Mouse (Mus musculus): ENCODE results near the gene 6430628N08Rik. TPM values are rescaled to one million over a fixed set of nuclear protein-coding genes. Genes with fewer than 3 reads are reported as not detected.
A peak's percentile ranks its signal among the peaks of the same experiment; 100 is the strongest.

Gene 6430628N08Rik
- total and polyA plus RNA-seq, 3 experiments, result not detected

- ATAC-seq (ENCODE audit: extremely low read depth, insufficient number of reproducible peaks, low FRiP score, poor library complexity, severe bottlenecking), result no peak
- Histone ChIP-seq H3K9me3 (replicated peaks) (no peaks in the 10 kb centered on the region), H3K4me3 (ENCODE audit: low read depth, low read length) (no peak overlapping the region), H3K27me3 (ENCODE audit: insufficient read depth, low read length) (peaks cover 42% of the 10 kb centered on the region), H3K4me1 (ENCODE audit: insufficient read depth, low read depth, low read length) (peaks cover 10% of the 10 kb centered on the region), H3K36me3 (replicated peaks) (no peaks in the 10 kb centered on the region)
- no peak for DNase-seq (ENCODE audit: low spot score)
- TF ChIP-seq GATA2 (IDR thresholded peaks at IDR 0.05; ENCODE audit: borderline replicate concordance, low read depth, low read length) (no peak), POLR2AphosphoS5 (IDR thresholded peaks at IDR 0.05; ENCODE audit: insufficient replicate concordance, low read depth, low read length) (no peak), TAL1 (conservative IDR thresholded peaks at IDR 0.05; ENCODE audit: low read depth, low read length) (no peak), CTCF (IDR thresholded peaks at IDR 0.05; ENCODE audit: low read depth, low read length) (no peak), GATA1 (IDR thresholded peaks at IDR 0.05; ENCODE audit: borderline replicate concordance, low read length) (no peak)
Measured at GRCm38 (mm10) chr4:115890066-115890465, 399 bp upstream of the 6430628N08Rik start.

GRCm38 (mm10) chr4:115894281-115894680 is 3.8 kb downstream of the 6430628N08Rik start:
- Histone ChIP-seq H3K27me3 (ENCODE audit: insufficient read depth, low read length) (peaks cover 76% of the 10 kb centered on the region), H3K9me3 (replicated peaks) (no peaks in the 10 kb centered on the region), H3K36me3 (replicated peaks) (no peaks in the 10 kb centered on the region), H3K4me3 (ENCODE audit: low read depth, low read length) (no peak overlapping the region), H3K4me1 (ENCODE audit: insufficient read depth, low read depth, low read length) (peaks cover 18% of the 10 kb centered on the region)
- no peak for DNase-seq (ENCODE audit: low spot score)
- no peak for TF ChIP-seq TAL1 (conservative IDR thresholded peaks at IDR 0.05; ENCODE audit: low read depth, low read length)
- no peak for TF ChIP-seq GATA2 (IDR thresholded peaks at IDR 0.05; ENCODE audit: borderline replicate concordance, low read depth, low read length)
- no peak for TF ChIP-seq POLR2AphosphoS5 (IDR thresholded peaks at IDR 0.05; ENCODE audit: insufficient replicate concordance, low read depth, low read length)
- TF ChIP-seq CTCF (IDR thresholded peaks at IDR 0.05; ENCODE audit: low read depth, low read length), result no peak
- no peak for TF ChIP-seq GATA1 (IDR thresholded peaks at IDR 0.05; ENCODE audit: borderline replicate concordance, low read length)
- ATAC-seq (ENCODE audit: extremely low read depth, insufficient number of reproducible peaks, low FRiP score, poor library complexity, severe bottlenecking), result no peak

- Histone ChIP-seq H3K4me3 (ENCODE audit: low read depth, low read length) (no peak overlapping the region), H3K4me1 (ENCODE audit: insufficient read depth, low read depth, low read length) (peaks cover 10% of the 10 kb centered on the region; the same call in 1 of the 2 replicates), H3K36me3 (replicated peaks) (no peaks in the 10 kb centered on the region), H3K27me3 (ENCODE audit: insufficient read depth, low read length) (peaks cover 70% of the 10 kb centered on the region), H3K9me3 (replicated peaks) (no peaks in the 10 kb centered on the region)
- no peak for TF ChIP-seq GATA2 (IDR thresholded peaks at IDR 0.05; ENCODE audit: borderline replicate concordance, low read depth, low read length)
- no peak for TF ChIP-seq GATA1 (IDR thresholded peaks at IDR 0.05; ENCODE audit: borderline replicate concordance, low read length)
- no peak for TF ChIP-seq POLR2AphosphoS5 (IDR thresholded peaks at IDR 0.05; ENCODE audit: insufficient replicate concordance, low read depth, low read length)
- no peak for TF ChIP-seq CTCF (IDR thresholded peaks at IDR 0.05; ENCODE audit: low read depth, low read length)
- no peak for TF ChIP-seq TAL1 (conservative IDR thresholded peaks at IDR 0.05; ENCODE audit: low read depth, low read length)
- DNase-seq (ENCODE audit: low spot score) (no peak), ATAC-seq (ENCODE audit: extremely low read depth, insufficient number of reproducible peaks, low FRiP score, poor library complexity, severe bottlenecking) (no peak)
Measured at GRCm38 (mm10) chr4:115897901-115898631, 7.6 kb downstream of the 6430628N08Rik start.

GRCm38 (mm10) chr4:115902816-115903215 is 12.4 kb downstream of the 6430628N08Rik start:
- no peak for ATAC-seq (ENCODE audit: extremely low read depth, insufficient number of reproducible peaks, low FRiP score, poor library complexity, severe bottlenecking)
- no peaks in the 10 kb centered on the region for H3K36me3 ChIP-seq (replicated peaks)
- peak; percentile 20 for DNase-seq (ENCODE audit: low spot score)
- H3K27me3 ChIP-seq (ENCODE audit: insufficient read depth, low read length), result peaks cover 64% of the 10 kb centered on the region
- TF ChIP-seq CTCF (IDR thresholded peaks at IDR 0.05; ENCODE audit: low read depth, low read length) (peak; percentile 46), GATA2 (IDR thresholded peaks at IDR 0.05; ENCODE audit: borderline replicate concordance, low read depth, low read length) (no peak)
- no peak overlapping the region for H3K4me3 ChIP-seq (ENCODE audit: low read depth, low read length)
- H3K9me3 ChIP-seq (replicated peaks), result no peaks in the 10 kb centered on the region
- peaks cover 8% of the 10 kb centered on the region; the same call in 1 of the 2 replicates for H3K4me1 ChIP-seq (ENCODE audit: insufficient read depth, low read depth, low read length)

GRCm38 (mm10) chr4:115904375-115904774 is 13.9 kb downstream of the 6430628N08Rik start:
- Histone ChIP-seq H3K4me3 (ENCODE audit: low read depth, low read length) (no peak overlapping the region), H3K9me3 (replicated peaks) (no peaks in the 10 kb centered on the region), H3K36me3 (replicated peaks) (no peaks in the 10 kb centered on the region), H3K27me3 (ENCODE audit: insufficient read depth, low read length) (peaks cover 62% of the 10 kb centered on the region), H3K4me1 (ENCODE audit: insufficient read depth, low read depth, low read length) (peaks cover 2% of the 10 kb centered on the region; the same call in 1 of the 2 replicates)
- TF ChIP-seq POLR2AphosphoS5 (IDR thresholded peaks at IDR 0.05; ENCODE audit: insufficient replicate concordance, low read depth, low read length) (no peak), CTCF (IDR thresholded peaks at IDR 0.05; ENCODE audit: low read depth, low read length) (no peak), GATA1 (IDR thresholded peaks at IDR 0.05; ENCODE audit: borderline replicate concordance, low read length) (no peak), TAL1 (conservative IDR thresholded peaks at IDR 0.05; ENCODE audit: low read depth, low read length) (no peak), GATA2 (IDR thresholded peaks at IDR 0.05; ENCODE audit: borderline replicate concordance, low read depth, low read length) (no peak)
- ATAC-seq (ENCODE audit: extremely low read depth, insufficient number of reproducible peaks, low FRiP score, poor library complexity, severe bottlenecking), result no peak
- DNase-seq (ENCODE audit: low spot score), result no peak

GRCm38 (mm10) chr4:115905701-115906100 is 15.2 kb downstream of the 6430628N08Rik start:
- TF ChIP-seq GATA1 (IDR thresholded peaks at IDR 0.05; ENCODE audit: borderline replicate concordance, low read length), result no peak
- TF ChIP-seq TAL1 (conservative IDR thresholded peaks at IDR 0.05; ENCODE audit: low read depth, low read length), result no peak
- TF ChIP-seq POLR2AphosphoS5 (IDR thresholded peaks at IDR 0.05; ENCODE audit: insufficient replicate concordance, low read depth, low read length), result no peak
- TF ChIP-seq CTCF (IDR thresholded peaks at IDR 0.05; ENCODE audit: low read depth, low read length), result no peak
- TF ChIP-seq GATA2 (IDR thresholded peaks at IDR 0.05; ENCODE audit: borderline replicate concordance, low read depth, low read length), result no peak
- no peaks in the 10 kb centered on the region for H3K36me3 ChIP-seq (replicated peaks)
- peaks cover 2% of the 10 kb centered on the region; the same call in 1 of the 2 replicates for H3K4me1 ChIP-seq (ENCODE audit: insufficient read depth, low read depth, low read length)
- no peak for ATAC-seq (ENCODE audit: extremely low read depth, insufficient number of reproducible peaks, low FRiP score, poor library complexity, severe bottlenecking)
- no peaks in the 10 kb centered on the region for H3K9me3 ChIP-seq (replicated peaks)
- no peak overlapping the region for H3K4me3 ChIP-seq (ENCODE audit: low read depth, low read length)
- DNase-seq (ENCODE audit: low spot score), result no peak
- H3K27me3 ChIP-seq (ENCODE audit: insufficient read depth, low read length), result peaks cover 54% of the 10 kb centered on the region

Measured in G1E (cell line).